Mouse (Mus musculus): ENCODE results near the gene Ppp1r13b. TPM values are rescaled to one million over a fixed set of nuclear protein-coding genes. Genes with fewer than 3 reads are reported as not detected.

Ppp1r13b gene
- total RNA-seq, 2 experiments from 2014 or later, result 7.1 to 8.2 TPM

DNA sequence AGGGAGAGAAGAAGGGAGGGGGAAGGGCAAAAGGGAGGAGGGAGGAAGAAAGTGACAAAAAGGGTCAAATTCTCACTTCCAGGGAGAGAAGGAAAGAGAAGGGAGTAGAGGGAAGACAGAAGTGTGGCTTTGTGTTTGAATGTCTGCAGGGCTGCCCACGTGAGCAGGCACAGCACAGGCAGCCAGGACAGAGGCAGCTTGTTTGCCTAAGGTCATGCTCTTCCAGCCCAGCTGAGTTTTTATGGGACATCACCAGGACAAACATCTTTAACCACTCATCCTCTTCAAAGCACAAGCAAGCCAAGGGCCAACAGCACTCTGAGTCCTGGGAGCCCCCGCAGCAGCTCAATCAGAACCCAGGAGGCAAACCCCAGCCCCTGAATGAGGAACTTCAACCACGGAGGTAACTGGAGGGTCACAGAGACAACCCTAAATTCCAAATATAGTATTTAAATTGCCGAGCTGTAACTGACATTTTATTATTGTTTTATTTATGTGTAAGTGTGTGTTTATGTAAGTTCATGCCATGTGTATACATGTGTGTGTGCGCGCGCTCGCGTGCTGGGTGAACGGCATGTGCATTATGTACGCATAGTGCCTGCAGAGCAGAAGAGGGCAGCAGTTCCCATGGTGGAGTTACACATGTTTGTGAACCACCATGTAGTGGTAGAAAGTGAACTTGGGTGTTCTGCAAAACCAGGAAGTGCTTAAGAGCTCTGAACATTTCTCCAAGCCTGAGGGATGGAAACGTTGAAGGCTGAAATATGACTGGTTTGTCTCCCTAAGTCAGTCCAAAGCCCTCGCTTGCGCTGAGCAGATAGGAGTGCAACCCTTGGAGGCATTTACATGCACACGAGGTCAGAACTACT, 65.1 kb downstream of the Ppp1r13b start:
- ATAC-seq (replicated peaks; ENCODE audit: low FRiP score, low TSS enrichment, poor library complexity, severe bottlenecking), result no peak

GRCm38 (mm10) chr12:111833457-111833856, 74.5 kb downstream of the Ppp1r13b start:
- peak; percentile 69 for ATAC-seq (replicated peaks; ENCODE audit: low FRiP score, low TSS enrichment, poor library complexity, severe bottlenecking)

DNA sequence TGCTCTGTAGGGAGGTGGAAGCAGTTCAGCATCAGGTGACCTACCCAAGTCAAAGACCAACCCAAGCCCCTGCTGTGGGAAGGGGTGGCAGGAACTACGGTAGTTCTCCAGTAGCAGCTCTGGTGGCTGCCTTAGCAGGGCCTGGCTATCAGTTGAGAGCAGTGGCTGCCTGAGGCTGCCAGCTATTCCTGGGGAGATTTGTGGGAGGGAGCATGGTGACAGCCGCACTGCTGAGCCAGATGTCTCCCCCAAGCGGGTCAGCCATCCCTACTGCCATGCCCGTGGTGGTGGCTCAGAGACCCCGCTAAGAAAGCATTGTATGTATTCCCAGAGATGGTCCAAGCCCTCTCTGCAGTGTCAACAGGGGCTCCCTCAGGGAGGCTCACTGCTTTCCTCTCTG, 75.3 kb downstream of the Ppp1r13b start:
- peak; percentile 50 for ATAC-seq (replicated peaks; ENCODE audit: low FRiP score, low TSS enrichment, poor library complexity, severe bottlenecking)

GRCm38 (mm10) chr12:111830375-111830774, 77.5 kb downstream of the Ppp1r13b start:
- peak; percentile 47 for ATAC-seq (replicated peaks; ENCODE audit: low FRiP score, low TSS enrichment, poor library complexity, severe bottlenecking)

- ATAC-seq (replicated peaks; ENCODE audit: low FRiP score, low TSS enrichment, poor library complexity, severe bottlenecking), result no peak
These were observed 78.0 kb downstream of the Ppp1r13b start for GRCm38 (mm10) chr12:111829954-111830353.

GRCm38 (mm10) chr12:111829447-111829846, 78.5 kb downstream of the Ppp1r13b start:
- ATAC-seq (replicated peaks; ENCODE audit: low FRiP score, low TSS enrichment, poor library complexity, severe bottlenecking), result no peak

GRCm38 (mm10) chr12:111827556-111827955, 80.4 kb downstream of the Ppp1r13b start:
- no peak for ATAC-seq (replicated peaks; ENCODE audit: low FRiP score, low TSS enrichment, poor library complexity, severe bottlenecking)

GRCm38 (mm10) chr12:111821931-111822330, 86.0 kb downstream of the Ppp1r13b start:
- ATAC-seq (replicated peaks; ENCODE audit: low FRiP score, low TSS enrichment, poor library complexity, severe bottlenecking), result no peak

GRCm38 (mm10) chr12:111820708-111821107, 87.2 kb downstream of the Ppp1r13b start:
- no peak for ATAC-seq (replicated peaks; ENCODE audit: low FRiP score, low TSS enrichment, poor library complexity, severe bottlenecking)

GRCm38 (mm10) chr12:111819936-111820335, 88.0 kb downstream of the Ppp1r13b start:
- ATAC-seq (replicated peaks; ENCODE audit: low FRiP score, low TSS enrichment, poor library complexity, severe bottlenecking), result no peak

- ATAC-seq (replicated peaks; ENCODE audit: low FRiP score, low TSS enrichment, poor library complexity, severe bottlenecking), result no peak
These were observed 89.9 kb downstream of the Ppp1r13b start for GRCm38 (mm10) chr12:111817991-111818390.

DNA sequence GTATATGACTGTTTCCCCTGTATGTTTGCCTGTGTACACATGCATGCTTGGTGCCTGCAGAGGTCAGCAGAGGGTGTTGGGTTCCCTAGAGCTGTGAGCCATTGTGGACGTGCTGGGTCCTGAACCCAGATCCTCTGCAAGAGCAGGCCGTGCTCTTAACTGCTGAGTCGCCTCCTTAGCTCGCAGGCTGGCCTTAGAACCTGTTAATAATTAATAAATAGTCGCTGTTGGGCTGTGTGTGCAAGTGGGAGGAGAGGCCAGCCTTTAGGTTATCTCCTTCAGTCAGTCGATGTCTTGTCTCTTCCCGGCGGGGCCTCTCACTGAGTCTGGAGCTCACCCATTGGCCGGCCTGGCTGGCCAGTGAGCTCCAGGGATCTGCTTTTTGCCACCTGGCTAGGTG, 90.9 kb downstream of the Ppp1r13b start:
- ATAC-seq (replicated peaks; ENCODE audit: low FRiP score, low TSS enrichment, poor library complexity, severe bottlenecking), result peak; percentile 36

DNA sequence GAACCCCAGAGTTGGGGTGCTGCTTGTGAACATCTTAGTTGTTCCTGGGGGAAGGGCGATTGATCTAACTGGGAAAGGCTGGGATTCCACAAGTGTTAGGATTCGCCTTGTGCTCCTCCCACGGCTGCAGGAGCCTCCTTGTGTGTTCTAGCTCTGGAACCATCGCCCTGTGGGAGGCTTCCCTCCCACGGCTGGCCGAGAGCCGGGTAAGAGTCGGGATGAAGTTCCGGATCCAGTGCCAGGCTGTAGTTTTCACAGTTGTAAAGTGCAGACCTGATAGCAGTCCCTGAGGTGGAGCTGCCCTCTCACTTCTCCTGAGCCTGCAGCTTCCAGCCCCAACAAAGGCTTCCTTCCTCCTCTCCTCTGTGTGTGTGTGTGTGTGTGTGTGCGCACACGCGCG, 91.4 kb downstream of the Ppp1r13b start:
- ATAC-seq (replicated peaks; ENCODE audit: low FRiP score, low TSS enrichment, poor library complexity, severe bottlenecking), result no peak

DNA sequence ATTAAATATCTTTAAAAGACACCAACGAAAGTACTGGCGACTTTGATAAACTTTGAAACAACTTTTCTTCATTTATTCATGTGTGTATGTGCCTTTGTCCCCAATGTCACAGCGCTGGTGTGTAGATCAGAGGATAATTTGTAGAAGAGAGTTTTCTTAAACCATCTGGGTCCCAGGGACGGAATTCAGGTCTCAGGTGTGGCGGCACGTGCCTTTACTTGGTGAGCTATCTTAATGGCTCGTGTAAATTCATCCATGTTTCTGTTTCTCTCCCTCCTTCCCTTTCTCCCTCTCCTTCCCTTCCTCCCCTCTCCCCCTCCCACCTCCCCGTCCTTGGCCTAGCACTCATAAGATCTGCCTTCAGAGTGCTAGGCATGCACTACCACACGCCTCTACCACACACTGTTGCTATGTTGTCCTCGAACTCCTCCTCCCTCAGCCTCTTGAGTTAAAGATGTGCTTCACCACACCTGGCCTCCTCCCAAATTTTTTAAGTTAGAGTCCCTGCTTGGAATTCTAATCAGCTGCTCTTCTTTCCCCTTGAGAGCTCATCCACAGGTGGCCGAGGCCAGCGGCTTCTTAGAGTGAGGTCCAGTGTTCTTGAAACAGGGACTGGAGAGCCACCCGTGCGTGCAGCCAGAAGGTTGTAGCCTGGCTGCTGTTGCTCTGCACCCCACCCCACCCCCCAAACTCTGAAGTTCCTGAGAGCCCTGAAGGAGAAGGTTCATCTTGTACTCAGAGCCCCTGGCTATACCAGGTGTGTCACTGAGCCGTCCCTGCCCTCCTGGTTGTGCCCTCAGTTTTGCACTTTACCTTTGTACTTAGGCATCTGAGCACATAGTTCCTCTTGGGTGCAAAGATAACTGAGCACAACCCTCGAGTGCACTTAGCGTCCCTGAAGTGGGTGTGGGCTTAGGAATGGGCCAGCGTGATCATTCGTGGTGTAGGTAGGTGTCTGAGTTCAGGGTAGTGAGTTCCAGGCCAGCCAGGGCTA, 92.8 kb downstream of the Ppp1r13b start:
- ATAC-seq (replicated peaks; ENCODE audit: low FRiP score, low TSS enrichment, poor library complexity, severe bottlenecking), result no peak

GRCm38 (mm10) chr12:111813766-111814617, 93.9 kb downstream of the Ppp1r13b start, which contains the start of the genes Xrcc3 and Zfyve21:
Gene Xrcc3 (minus strand): TSS chr12:111813873.
Gene Zfyve21 (plus strand): TSS chr12:111814170.
- peak; percentile 85 for ATAC-seq (replicated peaks; ENCODE audit: low FRiP score, low TSS enrichment, poor library complexity, severe bottlenecking)

GRCm38 (mm10) chr12:111813111-111813765, 94.7 kb downstream of the Ppp1r13b start:
- peak; percentile 2; the same call in 1 of the 2 replicates for ATAC-seq (replicated peaks; ENCODE audit: low FRiP score, low TSS enrichment, poor library complexity, severe bottlenecking)

- ATAC-seq (replicated peaks; ENCODE audit: low FRiP score, low TSS enrichment, poor library complexity, severe bottlenecking), result no peak
These were observed 95.3 kb downstream of the Ppp1r13b start for GRCm38 (mm10) chr12:111812611-111813010.

DNA sequence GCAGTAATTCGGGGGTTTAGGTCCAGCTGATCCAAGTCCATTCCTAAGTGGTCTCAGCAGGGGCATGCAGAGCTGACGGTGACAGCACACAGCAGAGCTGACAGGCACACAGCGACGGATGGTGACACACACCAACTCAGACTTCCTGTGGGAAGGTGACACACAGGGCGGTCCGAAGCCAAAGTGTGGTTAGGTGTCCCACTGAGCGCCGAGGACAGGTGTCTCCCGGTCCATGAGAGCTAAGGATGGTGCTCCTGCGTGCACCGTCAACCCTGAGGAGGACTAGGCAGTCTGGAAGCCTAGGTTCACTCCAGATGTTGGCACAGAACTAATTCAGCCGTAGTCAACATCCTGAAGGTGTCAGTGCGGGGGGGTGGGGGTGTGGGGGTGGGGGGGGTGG, 95.8 kb downstream of the Ppp1r13b start:
- no peak for ATAC-seq (replicated peaks; ENCODE audit: low FRiP score, low TSS enrichment, poor library complexity, severe bottlenecking)

DNA sequence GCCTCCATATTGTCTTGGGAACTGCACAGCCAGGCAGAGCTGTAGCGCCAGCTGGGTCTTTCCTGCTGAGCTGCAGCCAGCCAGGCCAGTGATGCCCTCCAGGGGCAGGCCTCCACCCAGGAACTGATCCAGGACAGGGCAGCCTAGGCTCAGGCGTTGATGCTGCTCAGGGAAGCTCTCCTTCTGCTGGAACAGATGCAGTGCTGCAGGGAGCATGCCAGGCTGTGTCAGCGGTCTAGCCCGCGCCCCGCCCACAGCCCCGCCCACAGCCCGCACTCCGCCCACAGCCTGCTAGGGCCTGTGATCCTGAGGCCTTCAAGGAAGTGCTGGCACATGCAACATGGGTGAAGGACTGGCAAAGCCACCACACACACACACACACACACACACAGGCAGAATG, 98.1 kb downstream of the Ppp1r13b start:
- peak; percentile 48 for ATAC-seq (replicated peaks; ENCODE audit: low FRiP score, low TSS enrichment, poor library complexity, severe bottlenecking)

Measured in megakaryocyte-erythroid progenitor cell, adult 5-6 weeks (primary cell).